Mouse (Mus musculus) T-cell, adult 2 months (primary cell): Measurements from ENCODE around the gene Pfdn5.
A peak's percentile ranks its signal among the peaks of the same experiment; 100 is the strongest.

Source experiments
- DNase-seq: peaks from one replicate; pipeline ENCODE4 v3.0.0; 2022; ENCODE audit warnings: low spot score

Pfdn5 gene

DNA sequence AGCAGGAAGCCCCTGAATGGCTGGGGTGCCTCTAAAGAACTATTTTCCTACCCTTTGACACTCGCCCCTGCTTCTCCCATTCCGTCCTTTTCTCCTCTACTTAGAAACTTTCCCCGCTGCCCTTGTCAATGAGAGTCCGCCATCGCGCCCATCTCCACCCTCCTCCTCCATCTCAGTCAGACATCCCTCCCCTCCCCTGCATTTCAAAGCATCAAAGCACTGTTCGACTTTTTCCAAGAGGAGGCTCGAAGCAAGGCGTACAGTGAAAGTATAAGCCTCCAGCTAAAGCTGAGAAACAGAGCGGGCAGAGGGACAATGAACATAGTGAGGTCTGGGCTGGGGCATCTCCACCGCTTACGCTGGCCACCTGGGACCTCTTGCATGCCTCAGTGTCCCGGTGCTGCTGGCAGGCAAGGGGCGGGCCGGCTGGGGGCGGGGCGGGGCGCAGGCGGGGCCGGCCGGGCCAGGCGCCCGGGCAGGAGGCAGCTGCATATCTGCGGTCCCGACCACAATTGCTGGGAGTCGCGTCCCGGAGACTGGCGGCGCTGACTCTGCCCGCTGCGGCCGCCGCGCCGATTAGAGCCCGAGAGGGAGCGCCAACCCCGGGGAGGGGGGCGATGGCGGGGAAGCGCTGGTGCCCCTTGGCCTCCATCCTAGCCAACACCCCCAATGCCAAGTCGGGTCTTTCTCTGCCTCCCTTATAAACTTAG lies 50.7 kb downstream of the Pfdn5 start:
- peak; percentile 35 for DNase-seq

DNA sequence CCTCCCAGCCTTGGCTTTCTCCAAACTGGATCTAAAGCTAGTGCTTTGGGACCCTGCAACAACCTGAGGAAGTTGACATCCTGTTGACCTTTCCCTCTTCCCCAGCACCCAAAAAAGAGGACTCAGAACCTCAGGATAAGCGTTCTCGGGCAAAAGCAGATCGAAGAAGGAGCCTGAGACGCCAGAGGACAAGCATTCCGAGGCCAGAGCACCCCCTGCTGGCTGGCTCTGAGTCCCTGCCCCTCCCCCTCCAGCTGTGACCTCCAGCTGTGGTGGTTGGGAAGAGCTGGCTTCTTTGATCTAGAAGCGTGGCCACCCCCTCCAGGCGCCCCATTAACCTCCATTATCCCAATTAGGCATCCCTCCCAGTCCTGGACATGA lies 51.2 kb downstream of the Pfdn5 start:
- peak; percentile 74 for DNase-seq

DNA sequence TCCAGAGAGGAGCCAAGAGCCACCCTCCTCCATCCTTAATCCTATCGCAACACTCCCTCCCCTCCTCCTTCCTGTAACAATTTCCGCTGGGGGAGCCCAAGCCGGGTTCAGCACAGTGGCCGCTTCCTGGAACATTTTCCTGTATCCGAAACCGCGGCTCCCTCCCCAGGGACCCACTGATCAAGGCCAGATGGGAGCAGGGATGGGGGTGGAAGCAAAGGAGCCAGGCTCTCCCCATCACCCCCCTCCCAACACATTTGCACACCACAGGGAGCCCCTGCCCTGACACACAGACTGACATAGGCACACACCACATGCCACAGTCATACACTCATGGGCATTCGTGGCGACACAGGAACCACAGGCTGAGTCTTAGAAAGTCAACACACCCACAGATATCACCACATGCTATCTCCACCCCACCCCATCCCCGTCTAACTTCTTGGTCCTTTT lies 51.9 kb downstream of the Pfdn5 start:
- peak; percentile 48 for DNase-seq
